Mouse (Mus musculus): ENCODE results near the gene H2al1h. TPM values are rescaled to one million over a fixed set of nuclear protein-coding genes. Genes with fewer than 3 reads are reported as not detected.
A peak's percentile ranks its signal among the peaks of the same experiment; 100 is the strongest.

H2al1h gene
- polyA plus RNA-seq, 1 experiment from 2014 or later = not detected

- Histone ChIP-seq H3K36me3 (replicated peaks; ENCODE audit: control insufficient read depth, insufficient read depth, low read depth, low read length) (no peaks in the 10 kb centered on the region), H3K9ac (replicated peaks; ENCODE audit: low read length) (no peak overlapping the region), H3K9me3 (replicated peaks; ENCODE audit: control insufficient read depth, low read length) (no peaks in the 10 kb centered on the region), H3K4me1 (ENCODE audit: control insufficient read depth, insufficient read depth, low read length) (no peaks in the 10 kb centered on the region), H3K4me3 (ENCODE audit: low read depth, low read length) (no peak overlapping the region), H3K4me2 (ENCODE audit: low read depth, low read length) (no peak overlapping the region), H3K27me3 (ENCODE audit: control insufficient read depth, insufficient read depth, low read length) (no peaks in the 10 kb centered on the region), H3K27ac (replicated peaks; ENCODE audit: low read depth, low read length) (no peak overlapping the region)
- ATAC-seq (replicated peaks; ENCODE audit: insufficient number of reproducible peaks, low FRiP score, low TSS enrichment, low read depth) = no peak
- no peak for DNase-seq (ENCODE audit: low spot score)
- 95% methylated on average over 3 of the region's 3 CpGs for WGBS
These were observed 25.5 kb downstream of the H2al1h start for GRCm38 (mm10) chrX:11346756-11347155.

DNA sequence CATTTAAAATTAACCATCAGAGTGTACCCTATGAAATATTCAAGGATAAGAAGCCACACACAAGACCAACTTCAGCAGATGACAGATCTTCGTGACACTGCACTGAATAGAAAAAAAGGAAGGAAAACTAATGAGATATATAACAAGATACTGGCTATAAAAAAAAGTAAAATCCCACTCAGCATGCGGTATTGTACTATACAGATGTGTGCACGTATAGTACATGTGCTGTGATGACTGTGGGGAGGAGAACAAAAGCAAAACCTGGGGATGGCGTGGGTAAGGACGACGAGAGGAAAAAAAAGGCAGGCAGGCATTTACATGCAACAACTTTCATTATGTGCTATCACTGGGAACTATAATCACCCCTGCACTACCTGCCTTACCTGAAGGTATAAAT lies 39.5 kb downstream of the H2al1h start:
- H3K4me2 ChIP-seq (ENCODE audit: low read depth, low read length) = no peak overlapping the region
- no peak for DNase-seq (ENCODE audit: low spot score)
- no peak overlapping the region for H3K9ac ChIP-seq (replicated peaks; ENCODE audit: low read length)
- H3K36me3 ChIP-seq (replicated peaks; ENCODE audit: control insufficient read depth, insufficient read depth, low read depth, low read length) = no peaks in the 10 kb centered on the region
- H3K4me3 ChIP-seq (ENCODE audit: low read depth, low read length) = no peak overlapping the region
- no peak overlapping the region for H3K27ac ChIP-seq (replicated peaks; ENCODE audit: low read depth, low read length)
- H3K27me3 ChIP-seq (ENCODE audit: control insufficient read depth, insufficient read depth, low read length) = 0 out of 2 replicates have a peak, but pooled peaks cover 3% of the 10 kb centered on the region
- 84% methylated on average over 6 of the region's 6 CpGs for WGBS
- no peak for ATAC-seq (replicated peaks; ENCODE audit: insufficient number of reproducible peaks, low FRiP score, low TSS enrichment, low read depth)
- H3K4me1 ChIP-seq (ENCODE audit: control insufficient read depth, insufficient read depth, low read length) = no peaks in the 10 kb centered on the region
- no peaks in the 10 kb centered on the region for H3K9me3 ChIP-seq (replicated peaks; ENCODE audit: control insufficient read depth, low read length)

GRCm38 (mm10) chrX:11361261-11361660 lies 40.0 kb downstream of the H2al1h start:
- ATAC-seq (replicated peaks; ENCODE audit: insufficient number of reproducible peaks, low FRiP score, low TSS enrichment, low read depth) = no peak
- no peaks in the 10 kb centered on the region for H3K9me3 ChIP-seq (replicated peaks; ENCODE audit: control insufficient read depth, low read length)
- DNase-seq (ENCODE audit: low spot score) = no peak
- 0 out of 2 replicates have a peak, but pooled peaks cover 3% of the 10 kb centered on the region for H3K27me3 ChIP-seq (ENCODE audit: control insufficient read depth, insufficient read depth, low read length)
- H3K27ac ChIP-seq (replicated peaks; ENCODE audit: low read depth, low read length) = no peak overlapping the region
- WGBS = 83% methylated on average over 2 of the region's 2 CpGs
- H3K4me3 ChIP-seq (ENCODE audit: low read depth, low read length) = no peak overlapping the region
- no peak overlapping the region for H3K4me2 ChIP-seq (ENCODE audit: low read depth, low read length)
- no peaks in the 10 kb centered on the region for H3K36me3 ChIP-seq (replicated peaks; ENCODE audit: control insufficient read depth, insufficient read depth, low read depth, low read length)
- no peak overlapping the region for H3K9ac ChIP-seq (replicated peaks; ENCODE audit: low read length)
- no peaks in the 10 kb centered on the region for H3K4me1 ChIP-seq (ENCODE audit: control insufficient read depth, insufficient read depth, low read length)

- Histone ChIP-seq H3K36me3 (replicated peaks; ENCODE audit: control insufficient read depth, insufficient read depth, low read depth, low read length) (no peaks in the 10 kb centered on the region), H3K9me3 (replicated peaks; ENCODE audit: control insufficient read depth, low read length) (no peaks in the 10 kb centered on the region), H3K4me3 (ENCODE audit: low read depth, low read length) (no peak overlapping the region), H3K4me1 (ENCODE audit: control insufficient read depth, insufficient read depth, low read length) (no peaks in the 10 kb centered on the region), H3K9ac (replicated peaks; ENCODE audit: low read length) (no peak overlapping the region), H3K27me3 (ENCODE audit: control insufficient read depth, insufficient read depth, low read length) (0 out of 2 replicates have a peak, but pooled peaks cover 3% of the 10 kb centered on the region), H3K27ac (replicated peaks; ENCODE audit: low read depth, low read length) (no peak overlapping the region), H3K4me2 (ENCODE audit: low read depth, low read length) (no peak overlapping the region)
- ATAC-seq (replicated peaks; ENCODE audit: insufficient number of reproducible peaks, low FRiP score, low TSS enrichment, low read depth) = no peak
- 55% methylated on average over 6 of the region's 6 CpGs for WGBS
- no peak for DNase-seq (ENCODE audit: low spot score)
These were observed 42.6 kb downstream of the H2al1h start for GRCm38 (mm10) chrX:11363890-11364289.

GRCm38 (mm10) chrX:11365151-11365550 lies 43.9 kb downstream of the H2al1h start:
- peak; percentile 70 for DNase-seq (ENCODE audit: low spot score)
- 0 out of 2 replicates have a peak, but pooled peaks cover 3% of the 10 kb centered on the region for H3K27me3 ChIP-seq (ENCODE audit: control insufficient read depth, insufficient read depth, low read length)
- 53% methylated on average over 12 of the region's 12 CpGs for WGBS

More at GRCm38 (mm10) chrX:11365151-11365550, 43.9 kb downstream of the H2al1h start:
- no peaks in the 10 kb centered on the region for H3K36me3 ChIP-seq (replicated peaks; ENCODE audit: control insufficient read depth, insufficient read depth, low read depth, low read length)
- no peak overlapping the region for H3K4me2 ChIP-seq (ENCODE audit: low read depth, low read length)
- no peak for ATAC-seq (replicated peaks; ENCODE audit: insufficient number of reproducible peaks, low FRiP score, low TSS enrichment, low read depth)
- no peak overlapping the region for H3K27ac ChIP-seq (replicated peaks; ENCODE audit: low read depth, low read length)
- H3K4me1 ChIP-seq (ENCODE audit: control insufficient read depth, insufficient read depth, low read length) = no peaks in the 10 kb centered on the region
- no peak overlapping the region for H3K4me3 ChIP-seq (ENCODE audit: low read depth, low read length)
- no peak overlapping the region for H3K9ac ChIP-seq (replicated peaks; ENCODE audit: low read length)
- no peaks in the 10 kb centered on the region for H3K9me3 ChIP-seq (replicated peaks; ENCODE audit: control insufficient read depth, low read length)

Other genes starting within 250 kb of the H2al1h start
- gene H2al1a, start 22.2 kb upstream of the H2al1h start, polyA plus RNA-seq (2014; fragmentation: Nextera tagmentation; extraction: Ambion mirVana) = not detected in 2 replicates
- not detected in 2 replicates for gene H2al1b, start 19.1 kb upstream of the H2al1h start, polyA plus RNA-seq (2014; fragmentation: Nextera tagmentation; extraction: Ambion mirVana)
- not detected in 2 replicates for gene H2al1c, start 15.8 kb upstream of the H2al1h start, polyA plus RNA-seq (2014; fragmentation: Nextera tagmentation; extraction: Ambion mirVana)
- not detected in 2 replicates for gene H2al1d, start 12.7 kb upstream of the H2al1h start, polyA plus RNA-seq (2014; fragmentation: Nextera tagmentation; extraction: Ambion mirVana)
- not detected in 2 replicates for gene H2al1e, start 9.6 kb upstream of the H2al1h start, polyA plus RNA-seq (2014; fragmentation: Nextera tagmentation; extraction: Ambion mirVana)
- gene H2al1f, start 6.3 kb upstream of the H2al1h start, polyA plus RNA-seq (2014; fragmentation: Nextera tagmentation; extraction: Ambion mirVana) = not detected in 2 replicates
- gene H2al1g, start 3.2 kb upstream of the H2al1h start, polyA plus RNA-seq (2014; fragmentation: Nextera tagmentation; extraction: Ambion mirVana) = not detected in 2 replicates
- gene H2al1i, start 3.2 kb downstream of the H2al1h start, polyA plus RNA-seq (2014; fragmentation: Nextera tagmentation; extraction: Ambion mirVana) = not detected in 2 replicates
- gene H2al1j, start 6.3 kb downstream of the H2al1h start, polyA plus RNA-seq (2014; fragmentation: Nextera tagmentation; extraction: Ambion mirVana) = not detected in 2 replicates